Mouse (Mus musculus) heart, adult 9 months (tissue): Measurements from ENCODE around the gene Slco1a6.
A peak's percentile ranks its signal among the peaks of the same experiment; 100 is the strongest.

Source experiments
- DNase-seq, 2 experiments: peaks; one replicate each; pipeline ENCODE4 v3.0.0; 2022; ENCODE audit warnings: low spot score in 2 of 2

The Slco1a6 gene

DNA sequence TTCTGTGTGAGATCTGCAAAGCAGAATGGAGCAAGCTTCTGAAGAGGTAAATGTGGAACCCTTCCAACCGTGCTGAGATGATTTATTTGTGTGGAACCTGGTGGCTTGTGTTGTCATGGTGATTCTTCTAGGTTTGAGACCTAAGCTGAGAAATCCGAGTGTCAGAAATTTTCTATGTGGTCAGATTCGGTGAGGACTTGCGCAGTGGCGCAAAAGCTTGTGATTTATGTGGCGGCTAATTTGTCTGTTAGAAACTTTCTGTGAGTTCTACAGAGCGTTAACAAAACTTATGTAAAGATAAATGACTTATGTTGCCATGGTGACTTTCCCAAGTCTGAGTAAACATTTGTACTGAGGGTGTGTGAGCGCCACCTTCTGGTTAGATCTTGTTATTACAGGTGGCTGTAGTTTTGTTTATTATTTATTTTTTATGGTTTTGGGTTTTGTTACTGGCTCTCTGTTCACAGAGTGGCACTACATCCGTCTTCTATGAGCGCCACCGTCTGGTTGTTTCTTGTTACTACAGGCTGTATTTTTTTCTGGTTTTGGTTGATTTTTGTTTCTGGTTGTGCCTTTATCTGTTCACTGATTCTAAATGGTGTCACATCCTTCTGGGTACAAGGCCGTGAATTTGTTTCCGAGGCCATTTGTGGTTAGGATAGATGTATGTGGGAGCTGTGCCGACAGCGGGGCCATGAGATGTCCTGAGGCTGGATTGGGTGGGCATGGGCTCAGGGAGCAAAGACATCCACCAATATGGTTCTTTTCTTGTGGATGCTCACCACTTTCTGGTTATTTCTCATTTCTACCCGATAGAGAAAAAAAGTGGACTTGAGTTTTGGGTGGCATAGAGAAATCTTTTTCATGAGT is 167.8 kb downstream of the Slco1a6 start:
- peak; percentile 1 to 8 for DNase-seq

DNA sequence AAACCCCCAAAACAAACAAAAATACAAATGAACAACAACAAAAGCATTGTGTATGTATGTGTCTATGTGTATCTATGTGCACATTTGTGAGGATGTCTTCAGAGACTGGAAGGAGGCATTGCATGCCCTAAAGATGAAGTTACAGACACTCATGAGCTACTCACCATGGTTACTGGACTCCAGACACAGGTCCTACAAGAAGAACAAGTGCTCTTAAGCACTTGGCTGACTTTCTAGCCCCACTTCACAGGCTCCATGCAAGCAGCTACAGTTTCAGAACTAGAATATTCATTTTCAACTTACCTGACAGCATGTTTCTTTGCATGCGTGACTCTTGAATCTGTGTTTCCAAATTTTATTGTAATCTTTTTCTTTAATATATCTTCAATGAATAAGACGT is 172.6 kb downstream of the Slco1a6 start:
- no peak for DNase-seq
